Mouse (Mus musculus) embryonic stem cell, embryonic (primary cell): ENCODE data around the gene 1700067P10Rik.

Experiments
- CTCF ChIA-PET, 4 experiments: fragments of 300-600 bp in 2 of 4; fragments of 350-600 bp in 2 of 4; sonication (Branson Sonifier 250); formaldehyde crosslinking; loops; one replicate each; lab custom pipeline; 2022; ENCODE audit warnings: inconsistent platforms in 2 of 4; lab: Charles Lee
- POLR2A ChIA-PET, 4 experiments: fragments of 300-600 bp in 2 of 4; fragments of 350-600 bp in 2 of 4; sonication (Branson Sonifier 250); formaldehyde crosslinking; loops; one replicate each; lab custom pipeline; 2022; ENCODE audit warnings: antibody characterized with exemption in 4 of 4, inconsistent platforms in 1 of 4; lab: Charles Lee

The 1700067P10Rik gene

DNA sequence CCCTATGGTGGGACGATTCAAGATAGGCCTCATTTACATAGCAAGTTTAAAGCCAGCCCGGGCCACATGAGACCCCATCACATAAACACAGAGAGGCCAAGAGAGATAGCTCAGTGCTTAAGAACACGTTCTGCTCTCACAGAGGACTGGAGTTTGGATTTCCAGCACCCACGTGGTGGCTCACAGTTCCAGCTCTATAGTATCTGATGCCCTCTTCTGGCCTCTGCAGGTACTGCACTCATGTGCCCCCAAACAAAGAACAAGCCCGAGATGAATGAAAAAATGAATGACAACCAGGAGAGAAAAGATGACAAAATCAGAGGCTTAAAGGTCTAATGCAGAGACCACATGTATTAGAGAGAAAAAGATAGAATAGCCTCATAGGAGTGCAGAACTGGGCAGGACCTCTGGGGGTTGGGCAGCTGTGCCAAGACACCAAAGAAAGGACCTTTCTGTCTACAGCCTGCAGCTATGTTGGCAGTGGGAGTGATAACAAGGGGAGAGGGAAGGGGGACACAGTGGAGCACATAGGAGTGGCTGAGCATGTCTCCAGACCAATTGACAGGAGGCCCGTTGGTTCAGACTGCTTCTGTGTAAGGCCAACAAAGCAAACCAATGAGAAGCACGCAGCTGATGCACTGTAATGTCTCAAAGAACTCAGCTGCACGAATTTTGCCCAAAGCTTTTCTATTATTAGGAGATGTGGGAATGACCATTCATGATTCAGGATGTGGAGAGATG lies 21.6 kb downstream of the 1700067P10Rik start:
- CTCF ChIA-PET, result interaction anchor here (0.5 to 3.1 kb wide), 54 partner anchors 8 to 1044 kb away, joined by 3 to 52 read pairs (median 4); partner anchors contain the start of genes 1700067P10Rik (in 1 of the 4), Trem2 (in 1 of the 4) and Treml1 (in 1 of the 4)
- POLR2A ChIA-PET, result interaction anchor here in 3 of 4 experiments (0.6 to 2.0 kb wide), 9 partner anchors 9 to 276 kb away, joined by 3 to 18 read pairs (median 5); no protein-coding TSS in a partner anchor

DNA sequence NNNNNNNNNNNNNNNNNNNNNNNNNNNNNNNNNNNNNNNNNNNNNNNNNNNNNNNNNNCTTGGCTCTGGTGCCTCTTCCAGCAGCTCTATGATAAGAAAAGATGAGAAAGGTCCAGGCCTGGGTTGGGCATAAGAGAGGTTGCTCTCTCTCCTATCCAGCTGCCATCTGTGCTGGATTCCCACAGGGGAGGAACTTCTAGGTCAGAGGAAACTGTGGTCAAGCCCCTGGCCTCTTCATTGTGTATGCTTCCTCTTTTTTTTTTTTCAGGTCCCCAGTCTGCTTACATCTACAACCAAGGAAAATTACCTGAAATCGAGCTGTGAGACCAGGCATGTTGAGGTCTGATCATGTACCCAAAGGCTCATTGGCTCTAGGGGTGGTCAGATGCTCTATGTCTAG lies 29.5 kb downstream of the 1700067P10Rik start:
- CTCF ChIA-PET, result interaction anchor here in 3 of 4 experiments (0.7 to 1.8 kb wide), 6 partner anchors 8 to 879 kb away, joined by 3 to 19 read pairs (median 4); no protein-coding TSS in a partner anchor
- POLR2A ChIA-PET, result interaction anchor here in 2 of 4 experiments (0.5 to 3.4 kb wide), 5 partner anchors 8 to 484 kb away, joined by 3 to 18 read pairs (median 4); no protein-coding TSS in a partner anchor

DNA sequence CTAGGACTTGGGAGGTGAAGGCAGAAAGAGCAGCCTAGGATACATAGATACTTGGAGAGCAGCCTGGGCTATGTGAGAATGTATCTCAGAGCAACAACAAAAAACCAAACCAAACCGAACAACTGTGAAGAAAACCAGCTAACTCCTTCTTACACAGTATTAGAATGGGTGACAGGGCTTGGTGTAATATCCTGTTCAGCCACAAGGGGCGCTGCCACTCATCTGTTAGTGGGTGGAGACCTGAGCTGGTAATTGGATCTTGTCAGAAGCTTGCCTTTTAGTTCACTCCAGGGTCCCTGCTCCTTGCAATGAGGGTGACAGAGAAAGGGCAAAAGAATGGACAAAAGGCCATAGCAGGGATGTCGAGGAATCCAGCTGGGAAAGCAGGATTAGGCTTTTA lies 30.5 kb downstream of the 1700067P10Rik start:
- CTCF ChIA-PET, result interaction anchor here (0.6 to 2.2 kb wide), 67 partner anchors 9 to 952 kb away, joined by 3 to 45 read pairs (median 3); no protein-coding TSS in a partner anchor
- POLR2A ChIA-PET, result interaction anchor here in 3 of 4 experiments (0.5 to 3.4 kb wide), 22 partner anchors 9 to 872 kb away, joined by 3 to 18 read pairs (median 3); no protein-coding TSS in a partner anchor

DNA sequence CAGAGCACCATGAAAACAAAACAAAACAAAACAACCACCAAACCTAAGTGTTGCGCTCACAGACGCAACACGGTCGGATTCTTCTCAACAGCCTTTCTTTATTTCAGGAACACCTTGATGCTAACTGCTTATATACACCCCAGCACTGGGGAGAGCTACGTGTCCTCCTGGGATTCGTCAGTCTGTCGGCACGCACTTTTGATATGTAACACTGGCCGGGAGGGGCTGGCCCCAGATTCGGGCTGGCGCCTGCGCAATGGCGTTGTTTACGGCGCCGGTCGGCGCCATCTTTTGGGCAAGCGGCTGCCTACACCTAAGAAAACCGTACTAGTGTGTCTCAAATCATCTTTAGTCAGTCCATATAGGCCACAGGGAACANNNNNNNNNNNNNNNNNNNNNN lies 31.3 kb downstream of the 1700067P10Rik start:
- ChIA-PET POLR2A (interaction anchor here in 3 of 4 experiments (0.9 to 3.4 kb wide), 12 partner anchors 9 to 399 kb away, joined by 3 to 18 read pairs (median 4); no protein-coding TSS in a partner anchor), CTCF (interaction anchor here (0.7 to 2.2 kb wide), 16 partner anchors 10 to 328 kb away, joined by 3 to 45 read pairs (median 4); no protein-coding TSS in a partner anchor)

DNA sequence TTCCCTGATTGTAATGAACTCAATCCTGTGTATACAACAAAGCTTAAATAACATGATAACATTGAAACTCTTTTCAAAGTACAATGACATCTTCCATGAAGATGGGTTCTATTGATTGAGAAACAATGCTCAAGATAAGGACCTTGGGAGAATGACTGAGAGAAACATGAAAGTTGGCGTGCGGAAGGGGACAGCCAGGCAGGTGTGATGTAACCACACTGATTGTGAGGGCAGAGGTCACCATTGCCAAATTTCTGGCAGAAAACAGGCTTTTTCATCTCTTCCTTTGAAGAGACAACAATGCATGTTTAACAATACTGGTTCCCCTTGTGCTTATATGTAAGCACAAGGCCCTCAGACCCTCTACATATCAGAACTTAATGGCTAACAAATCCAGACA lies 43.7 kb downstream of the 1700067P10Rik start:
- POLR2A ChIA-PET, result interaction anchor here in 1 of 4 experiments (1.5 kb wide), 1 partner anchor 18 kb away, joined by 4 read pairs; no protein-coding TSS in a partner anchor
- CTCF ChIA-PET, result interaction anchor here in 1 of 4 experiments (1.8 kb wide), 1 partner anchor 13 kb away, joined by 4 read pairs; no protein-coding TSS in a partner anchor
